Mouse (Mus musculus) left cerebral cortex, adult 18-20 months (tissue): ENCODE data around the gene Cfap52. TPM values are rescaled to one million over a fixed set of nuclear protein-coding genes. Genes with fewer than 3 reads are reported as not detected.

Experiments
- DNase-seq, 2 experiments: peaks; one replicate each; pipeline ENCODE4 v3.0.0; 2021 to 2022; ENCODE audit warnings: low spot score in 2 of 2, mixed read lengths in 1 of 2
- total RNA-seq, 2 experiments: library from RNA; stranded (reverse); gene quantifications; 2 replicates each; pipeline ENCODE4 v1.2.3; 2021

The Cfap52 gene
- total RNA-seq, 2 experiments from 2014 or later = 1.9 to 4.7 TPM

DNA sequence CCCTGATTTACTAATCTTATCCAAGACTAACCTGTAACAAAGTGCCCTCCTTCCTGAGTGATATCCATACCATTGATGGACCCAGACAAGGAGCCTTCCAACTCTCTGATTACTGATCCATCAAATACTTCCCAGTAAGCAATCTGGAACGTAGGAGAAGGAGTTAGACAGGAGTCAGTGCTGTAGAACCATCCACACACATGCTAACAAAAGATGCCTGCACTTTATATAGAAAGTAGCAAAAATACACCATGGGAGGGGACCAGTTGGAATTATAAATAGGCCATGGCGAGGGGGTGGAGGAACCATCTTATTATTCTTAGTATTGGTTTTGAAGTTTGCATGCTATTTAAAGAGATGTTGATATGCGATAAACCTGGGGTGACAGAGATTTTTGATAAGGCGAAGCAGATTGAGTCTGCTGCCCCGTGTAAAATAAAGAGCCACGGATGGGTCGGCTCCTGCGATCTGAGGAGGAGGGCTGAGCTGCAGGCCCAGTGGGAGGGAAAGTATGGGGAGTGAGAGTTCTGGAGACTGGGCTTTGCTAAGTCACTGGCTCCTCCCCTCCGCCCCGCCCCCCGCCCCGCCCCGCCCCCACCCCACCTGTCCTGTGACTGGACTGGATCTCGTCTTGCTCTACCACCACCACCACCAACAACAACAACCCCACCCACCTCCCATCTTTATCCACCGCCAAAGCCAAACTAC lies 38.9 kb downstream of the Cfap52 start:
- no peak for DNase-seq

DNA sequence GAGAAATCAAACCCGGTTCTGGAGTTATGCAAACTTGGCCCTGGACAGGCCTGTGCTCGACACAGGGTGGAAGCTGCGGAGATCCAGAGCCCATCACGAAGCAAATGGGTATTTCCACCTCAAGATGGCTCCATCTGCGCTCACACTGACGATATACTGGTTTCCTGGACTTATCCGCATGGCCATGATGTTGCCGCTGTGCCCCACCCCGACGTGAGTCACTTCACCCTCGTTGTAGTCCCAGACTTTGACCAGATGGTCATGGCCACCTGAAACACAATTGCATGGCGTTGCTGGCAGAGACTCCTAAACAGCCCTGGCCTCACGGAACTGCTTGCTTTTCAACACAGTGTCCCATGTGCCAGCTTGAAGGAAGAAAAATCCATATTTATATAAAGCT lies 40.5 kb downstream of the Cfap52 start:
- DNase-seq = no peak

DNA sequence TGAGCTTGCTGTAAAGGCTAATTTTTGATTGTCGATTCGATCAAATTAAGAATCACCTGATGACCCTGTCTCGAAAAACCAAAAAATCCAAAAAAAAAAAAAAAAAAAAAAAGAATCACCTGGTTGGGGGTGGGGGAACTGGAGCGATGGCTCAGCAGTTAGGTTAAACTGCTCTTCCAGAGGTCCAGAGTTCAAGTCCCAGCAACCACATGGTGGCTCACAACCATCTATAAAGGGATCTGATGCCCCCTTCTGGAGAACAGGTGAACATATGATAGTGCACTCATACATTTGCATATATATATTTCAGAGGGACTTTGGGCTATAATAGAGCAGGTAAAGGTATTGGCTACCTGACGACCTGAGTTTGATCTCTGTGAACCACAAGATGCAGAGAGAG lies 41.7 kb downstream of the Cfap52 start:
- no peak for DNase-seq

DNA sequence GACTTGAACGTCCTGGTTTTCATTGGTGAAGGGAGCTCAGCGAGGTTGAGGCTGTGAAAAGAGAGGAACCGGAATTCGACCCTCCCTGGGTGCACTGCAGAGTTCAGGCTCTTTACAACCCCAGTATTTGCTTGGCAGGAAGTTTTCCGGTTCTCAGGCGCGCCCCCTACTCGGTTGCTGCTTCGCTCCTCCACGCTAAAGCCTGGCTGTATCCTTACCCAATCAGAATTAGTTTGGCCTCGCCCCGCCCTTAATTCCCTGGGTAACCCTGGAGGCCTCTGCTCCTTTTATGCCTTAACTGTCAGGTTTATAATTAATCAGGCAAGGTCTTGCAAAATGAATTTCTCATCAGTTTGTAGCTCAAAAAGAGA lies 42.7 kb downstream of the Cfap52 start:
- DNase-seq = peak; percentile 43 to 45

DNA sequence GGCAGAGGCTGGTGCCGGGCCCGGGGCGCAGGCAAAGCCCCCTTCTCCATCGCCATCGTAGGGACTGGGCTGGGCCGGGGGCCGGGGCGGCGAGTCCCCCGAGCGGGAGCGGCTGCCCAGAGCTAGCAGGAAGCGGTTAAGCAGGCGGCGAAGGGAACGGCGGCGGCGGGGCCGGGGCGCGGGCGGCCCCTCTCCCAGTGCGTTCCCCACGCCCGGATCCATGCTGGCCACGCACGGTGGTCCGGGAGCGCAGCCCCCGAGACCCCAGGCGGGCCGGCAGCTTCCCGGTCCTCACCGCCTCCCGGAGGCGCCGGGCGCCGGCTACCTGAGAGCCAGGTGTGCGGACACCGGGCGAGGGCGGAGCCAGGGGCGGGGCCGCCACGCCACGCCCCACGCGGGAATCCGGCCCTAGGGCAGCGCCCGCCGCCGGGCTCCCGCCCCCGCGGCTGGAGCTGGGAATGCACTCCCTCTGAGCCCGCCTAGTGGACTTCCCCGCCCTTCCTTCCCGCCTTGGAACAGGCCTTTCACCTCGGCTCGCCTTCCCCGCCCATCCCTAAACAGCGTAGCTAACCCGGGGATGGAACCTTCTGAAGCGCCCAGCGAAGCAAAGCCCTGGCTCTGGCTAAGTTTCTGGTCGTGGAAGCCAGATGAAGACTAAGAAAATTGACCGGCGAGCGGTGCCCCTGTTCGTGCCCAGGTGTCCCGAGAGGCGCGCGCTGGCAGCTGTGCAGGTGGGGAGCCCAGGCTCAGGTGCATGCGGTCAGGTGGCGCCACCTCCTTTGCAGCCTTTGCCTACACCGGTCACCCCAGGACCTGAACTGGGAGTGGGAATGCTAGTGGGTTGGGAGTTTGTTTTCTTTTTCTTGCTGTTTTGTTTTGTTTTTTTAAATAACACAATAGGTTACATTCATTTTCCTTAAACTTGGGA lies 43.4 kb downstream of the Cfap52 start, which contains the start of gene Usp43:
TSS of gene Usp43 (minus strand) at position 327 of the 928 bp plus-strand sequence.
- peak; percentile 13 to 34 for DNase-seq

DNA sequence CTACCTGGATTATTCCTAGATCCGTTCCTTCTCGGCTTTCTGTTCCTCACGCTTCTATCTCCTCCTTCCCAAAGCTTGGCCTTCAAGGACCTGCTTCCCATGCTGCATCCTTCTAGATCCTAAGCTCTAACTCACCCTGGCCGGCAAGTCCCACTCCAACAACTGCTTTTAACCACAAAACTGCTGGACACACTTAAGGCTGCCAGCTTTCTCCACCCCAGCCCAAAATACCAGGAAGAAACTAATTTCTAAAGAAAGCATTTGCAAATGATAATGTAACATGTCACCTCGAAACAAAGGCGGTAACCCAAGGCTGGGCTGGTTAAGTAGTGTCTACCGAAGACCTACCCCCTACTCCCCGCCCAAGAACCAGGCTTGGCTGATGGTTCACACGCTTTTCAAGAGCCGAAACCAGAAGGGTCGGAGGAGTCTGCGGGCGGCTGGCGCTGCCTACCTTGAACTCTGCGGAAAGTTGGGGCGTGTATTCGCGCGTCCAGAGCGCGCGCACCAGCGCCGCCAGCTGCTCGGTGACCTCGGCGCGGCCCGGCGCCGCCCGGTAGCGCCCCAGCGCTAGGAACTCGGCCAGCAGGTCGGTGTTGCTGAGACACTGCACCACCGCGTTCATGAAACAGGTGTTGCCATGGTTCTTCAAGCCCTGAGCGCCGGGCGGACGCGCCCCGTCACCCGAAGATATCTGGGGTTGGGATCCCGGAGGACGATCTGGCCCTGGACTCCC lies 44.2 kb downstream of the Cfap52 start:
- peak; percentile 10 to 37 for DNase-seq

DNA sequence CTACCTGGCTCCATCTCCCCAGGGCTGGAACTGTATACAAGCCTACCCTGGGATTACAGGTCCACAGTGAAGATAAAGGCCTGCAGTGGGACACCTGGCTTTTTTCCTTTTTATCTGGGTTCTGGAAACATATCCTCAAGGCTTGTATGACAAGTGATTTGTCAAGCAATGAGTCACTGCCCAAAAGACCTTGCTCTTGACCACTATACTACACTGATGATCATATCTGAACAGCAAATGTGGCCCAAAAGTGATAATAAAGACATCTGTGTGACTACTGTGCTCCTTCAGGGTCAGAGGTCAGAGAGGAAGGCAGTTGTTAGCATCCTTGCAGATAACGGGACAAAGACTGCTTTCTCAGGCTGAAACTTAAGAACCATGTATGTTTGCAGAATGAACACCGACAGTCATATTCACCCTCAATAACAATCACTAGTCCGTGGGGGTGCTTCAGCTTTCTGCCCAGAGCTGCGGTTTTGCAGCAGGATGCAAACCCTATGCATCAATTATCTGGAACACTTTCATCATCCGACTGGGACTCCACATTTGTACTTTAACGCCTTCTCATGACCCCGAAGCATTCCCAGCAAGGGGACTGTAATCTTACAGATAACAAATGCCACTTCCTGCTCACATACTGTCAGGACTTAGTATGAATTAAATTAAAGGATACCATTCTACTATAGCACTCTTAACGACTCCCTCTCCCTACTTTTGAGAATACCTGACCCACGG lies 45.1 kb downstream of the Cfap52 start:
- DNase-seq = no peak

DNA sequence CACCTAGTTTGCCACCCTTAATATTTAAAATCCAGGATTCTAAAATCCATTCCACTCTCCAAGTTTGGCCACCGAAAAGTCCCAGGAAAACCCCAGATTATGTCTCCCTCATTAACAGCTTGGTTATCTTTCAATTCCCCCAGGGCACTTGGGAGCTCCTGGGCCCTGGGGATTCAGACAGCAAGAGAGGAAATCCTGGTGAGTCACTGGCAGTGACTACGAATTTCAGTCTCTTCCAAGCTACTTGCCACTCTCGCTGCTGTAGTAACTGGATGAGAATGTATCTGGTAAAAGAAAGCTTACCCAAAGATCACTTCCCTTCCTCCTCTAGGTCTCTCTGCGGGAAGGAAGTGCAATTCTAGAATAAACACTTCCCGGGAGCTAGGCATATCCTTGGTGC lies 45.9 kb downstream of the Cfap52 start:
- DNase-seq = no peak

DNA sequence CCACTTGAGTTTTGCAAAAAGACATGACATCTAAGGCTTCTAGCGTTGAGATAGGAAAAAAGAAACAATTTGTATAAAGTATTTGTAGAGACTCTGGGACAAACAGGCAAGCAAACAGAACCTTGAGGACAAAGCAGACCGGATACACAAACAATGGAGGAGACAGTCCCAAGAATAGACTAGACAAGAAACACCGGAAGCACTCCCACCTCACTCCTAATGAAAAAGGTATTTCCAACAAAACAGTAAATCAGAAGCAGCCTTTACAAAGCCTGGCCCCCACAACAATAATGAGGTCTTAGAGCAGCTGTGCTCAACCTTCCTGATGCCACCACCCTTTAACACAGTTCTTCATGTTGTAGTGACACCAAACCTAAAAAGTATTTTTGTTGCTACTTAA lies 48.3 kb downstream of the Cfap52 start:
- no peak for DNase-seq

DNA sequence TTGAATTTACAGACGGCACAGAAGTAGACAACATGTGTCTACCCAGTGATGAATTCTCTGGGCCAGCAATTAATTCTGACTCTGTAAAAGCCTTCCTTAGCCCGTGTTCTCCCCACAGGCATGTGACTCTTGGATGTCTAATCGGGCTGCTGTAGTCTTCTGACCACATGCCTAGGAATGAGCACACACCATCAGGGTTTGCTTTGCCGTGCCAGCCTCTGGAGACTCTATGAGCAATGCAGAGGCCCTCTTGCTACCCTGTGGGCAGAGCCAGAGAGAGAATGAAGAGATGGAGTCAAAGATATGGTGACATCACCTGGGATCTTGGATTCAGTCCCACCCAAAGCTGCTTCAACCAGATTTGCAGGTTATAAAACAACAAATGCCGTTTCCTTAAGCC lies 54.4 kb downstream of the Cfap52 start:
- DNase-seq = no peak

DNA sequence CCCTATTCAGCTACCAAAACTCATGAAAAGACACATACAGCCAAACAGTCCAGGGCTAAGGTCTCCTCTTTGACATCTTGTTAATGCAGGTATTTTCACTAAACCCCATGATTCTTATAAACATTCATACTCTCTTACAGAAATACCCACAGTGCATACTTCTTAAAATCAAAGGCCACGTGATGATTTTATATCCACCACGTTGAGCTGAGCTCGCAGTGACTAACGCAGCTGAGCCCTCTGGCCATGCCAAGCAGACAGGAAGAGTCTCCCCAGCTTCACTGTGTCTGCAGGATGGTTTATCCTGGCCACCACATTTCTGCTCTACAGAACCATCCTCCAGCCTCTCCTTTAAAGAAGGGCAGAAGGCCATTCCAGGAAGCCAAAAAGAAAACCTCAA lies 61.7 kb downstream of the Cfap52 start:
- no peak for DNase-seq

DNA sequence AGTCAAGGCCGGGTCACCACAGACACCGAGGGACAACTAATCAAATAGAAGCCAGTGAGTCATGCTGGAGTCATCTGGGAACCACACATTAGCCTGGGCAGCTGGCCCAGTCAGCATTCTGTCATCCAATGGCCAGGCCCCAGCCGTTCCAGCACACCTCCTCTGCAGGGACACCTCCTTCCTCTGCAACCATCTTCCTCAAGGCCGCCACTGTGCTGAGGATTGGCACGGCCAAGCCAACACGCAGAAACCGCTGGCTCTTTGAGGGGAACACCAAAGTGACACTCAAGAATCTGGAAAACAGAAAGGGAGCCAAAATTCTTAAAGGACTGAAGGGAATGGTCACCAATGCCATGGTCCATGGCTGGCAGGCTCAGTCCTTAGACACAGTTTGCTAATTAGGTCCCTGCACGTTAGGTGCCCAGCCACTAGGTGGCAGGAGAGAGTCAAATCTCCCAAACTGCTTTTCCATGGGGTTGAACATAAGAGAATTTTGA lies 68.3 kb downstream of the Cfap52 start:
- DNase-seq = peak; percentile 64 to 69

DNA sequence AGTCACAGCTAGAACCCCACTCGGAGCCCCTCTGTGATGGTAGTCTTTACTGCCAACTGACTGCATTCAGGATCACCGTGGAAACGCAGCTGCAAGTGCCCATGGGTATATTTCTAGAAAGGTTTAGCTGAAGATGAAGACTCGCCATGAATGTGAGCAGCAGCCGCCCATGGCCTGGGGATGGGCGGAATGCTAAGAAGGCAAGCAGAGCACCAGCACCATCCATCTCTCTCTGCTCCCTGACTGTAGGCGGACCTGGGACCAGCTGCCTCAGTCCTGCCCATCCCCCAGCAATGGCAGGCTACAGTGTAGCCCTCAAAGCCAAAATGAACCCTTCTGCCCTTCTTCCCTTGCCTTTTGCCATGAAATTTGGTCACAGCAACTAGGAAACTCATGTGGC lies 69.8 kb downstream of the Cfap52 start:
- peak in 1 of 2 experiments; percentile 28 for DNase-seq

DNA sequence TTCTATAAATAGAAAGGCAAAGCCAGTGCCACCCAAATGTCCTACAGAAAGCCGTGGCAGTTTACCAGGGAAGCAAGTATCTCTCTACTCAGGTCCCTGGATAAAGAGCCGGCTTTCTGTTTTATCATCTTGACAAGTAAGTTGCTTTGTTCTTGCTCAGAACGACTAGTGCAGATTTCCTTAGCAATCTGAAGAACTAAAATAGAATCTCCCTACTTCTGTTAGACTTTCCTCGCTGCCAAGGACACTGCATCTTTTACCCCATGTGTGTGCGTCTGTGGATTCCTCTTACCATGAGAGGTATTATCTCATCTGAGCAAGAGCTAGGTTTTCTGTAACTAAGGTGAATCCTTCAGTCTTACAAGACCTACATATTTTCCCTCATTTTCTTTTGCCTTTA lies 76.9 kb downstream of the Cfap52 start:
- DNase-seq = no peak

DNA sequence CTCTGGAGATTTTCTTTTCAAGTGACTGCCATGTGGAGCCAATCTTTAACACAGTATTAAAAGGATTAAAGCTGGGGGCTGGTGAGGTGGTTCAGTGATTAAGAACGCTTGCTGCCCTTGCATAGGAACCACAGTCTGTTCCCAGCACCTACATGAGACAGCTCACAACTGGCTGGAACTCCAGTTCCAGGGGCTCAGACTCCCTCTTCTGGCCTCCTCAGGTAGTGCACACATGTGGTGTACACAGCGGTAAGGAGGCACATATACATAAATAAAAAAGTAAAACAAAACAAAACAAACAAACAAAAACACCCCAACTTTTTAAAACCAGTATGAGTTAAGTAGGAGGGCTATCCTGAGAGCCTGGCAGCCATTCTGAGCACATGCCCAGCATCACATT lies 79.5 kb downstream of the Cfap52 start:
- no peak for DNase-seq

Other genes starting within 250 kb of the Cfap52 start
- gene Glp2r, start 194.5 kb downstream of the Cfap52 start, total RNA-seq = 1 to 10 TPM; 2.0 to 2.1 TPM
- not detected for gene Gsg1l2, start 191.0 kb downstream of the Cfap52 start, total RNA-seq
- gene Dhrs7c, start 167.5 kb downstream of the Cfap52 start, total RNA-seq = not detected
- gene Usp43, start 43.5 kb downstream of the Cfap52 start, total RNA-seq = 1 to 10 TPM; 2.7 to 2.8 TPM
- gene Stx8, start 542 bp upstream of the Cfap52 start, total RNA-seq = 10 to 100 TPM; 34.3 to 38.1 TPM